ENCODE assay signal across 14 mouse cellular contexts in the genomic region with DNA sequence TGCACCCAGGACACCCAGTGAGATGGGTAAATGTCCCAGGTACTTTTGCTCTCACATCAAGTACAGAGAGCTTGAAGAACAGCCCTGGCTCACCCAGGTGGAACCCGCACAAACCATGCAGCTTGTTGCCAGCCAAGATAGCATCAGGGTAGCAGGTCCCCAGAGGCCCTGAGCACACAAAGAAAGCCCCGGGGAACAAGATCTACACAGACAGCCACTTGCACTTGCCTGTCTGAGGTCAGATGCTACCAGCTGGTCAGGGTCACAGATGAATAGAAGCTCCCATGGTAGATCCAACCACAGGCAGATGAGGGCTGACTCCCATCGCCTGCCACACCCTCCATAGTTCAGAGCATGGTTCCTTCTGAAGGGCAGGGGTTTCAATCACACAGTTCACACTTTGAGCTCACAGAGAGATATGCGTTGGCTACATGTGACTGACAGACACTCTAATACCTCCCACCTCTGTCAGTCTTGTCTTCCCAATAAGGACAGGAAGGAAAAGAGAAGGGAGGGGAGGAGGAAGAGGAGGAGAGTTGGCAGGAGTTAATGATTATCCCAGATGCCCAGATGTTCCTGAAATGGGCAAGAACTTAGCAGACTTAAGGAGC.
"Had no signal": no experiment of that assay in that cellular context is flagged by ENCODE, and none has a peak within 500 bp of the region (broad histone marks: within the 10 kb centered on the region; RNA-seq: fewer than 3 reads in every experiment).

No protein-coding gene starts in this region.

- H3K27ac ChIP-seq: limb, embryonic 12.5 days; liver, embryonic 14.5 days; midbrain, embryonic 13.5 days; neural tube, embryonic 15.5 days; stomach, embryonic 15.5 days had no signal

- H3K4me1 ChIP-seq: stomach, embryonic 15.5 days had no signal

- H3K27me3 ChIP-seq: limb, embryonic 12.5 days; midbrain, embryonic 13.5 days; neural tube, embryonic 15.5 days; stomach, embryonic 15.5 days had no signal

- H3K4me2 ChIP-seq: limb, embryonic 12.5 days; midbrain, embryonic 13.5 days; neural tube, embryonic 15.5 days; stomach, embryonic 15.5 days had no signal

- H3K9me3 ChIP-seq: limb, embryonic 12.5 days; midbrain, embryonic 13.5 days; neural tube, embryonic 15.5 days; stomach, embryonic 15.5 days had no signal

- H3K4me3 ChIP-seq: limb, embryonic 12.5 days; midbrain, embryonic 13.5 days; neural tube, embryonic 15.5 days; stomach, embryonic 15.5 days had no signal

- DNase-seq: kidney, postnatal 10 days; kidney, postnatal 4 days; liver; lung, adult 2 months; lung, postnatal 36 days; right cerebral cortex, postnatal 4 days; thymus, adult 2 months; thymus, postnatal 25 days had no signal

- H3K36me3 ChIP-seq: limb, embryonic 12.5 days; midbrain, embryonic 13.5 days; neural tube, embryonic 15.5 days; stomach, embryonic 15.5 days had no signal

- ATAC-seq: lung, postnatal 0 days; midbrain, embryonic 13.5 days had no signal

- H3K9ac ChIP-seq: limb, embryonic 12.5 days; liver, embryonic 14.5 days; midbrain, embryonic 13.5 days; neural tube, embryonic 15.5 days; stomach, embryonic 15.5 days had no signal
